Comparison of ENCODE assay signal across 15 mouse cellular contexts in the genomic region with DNA sequence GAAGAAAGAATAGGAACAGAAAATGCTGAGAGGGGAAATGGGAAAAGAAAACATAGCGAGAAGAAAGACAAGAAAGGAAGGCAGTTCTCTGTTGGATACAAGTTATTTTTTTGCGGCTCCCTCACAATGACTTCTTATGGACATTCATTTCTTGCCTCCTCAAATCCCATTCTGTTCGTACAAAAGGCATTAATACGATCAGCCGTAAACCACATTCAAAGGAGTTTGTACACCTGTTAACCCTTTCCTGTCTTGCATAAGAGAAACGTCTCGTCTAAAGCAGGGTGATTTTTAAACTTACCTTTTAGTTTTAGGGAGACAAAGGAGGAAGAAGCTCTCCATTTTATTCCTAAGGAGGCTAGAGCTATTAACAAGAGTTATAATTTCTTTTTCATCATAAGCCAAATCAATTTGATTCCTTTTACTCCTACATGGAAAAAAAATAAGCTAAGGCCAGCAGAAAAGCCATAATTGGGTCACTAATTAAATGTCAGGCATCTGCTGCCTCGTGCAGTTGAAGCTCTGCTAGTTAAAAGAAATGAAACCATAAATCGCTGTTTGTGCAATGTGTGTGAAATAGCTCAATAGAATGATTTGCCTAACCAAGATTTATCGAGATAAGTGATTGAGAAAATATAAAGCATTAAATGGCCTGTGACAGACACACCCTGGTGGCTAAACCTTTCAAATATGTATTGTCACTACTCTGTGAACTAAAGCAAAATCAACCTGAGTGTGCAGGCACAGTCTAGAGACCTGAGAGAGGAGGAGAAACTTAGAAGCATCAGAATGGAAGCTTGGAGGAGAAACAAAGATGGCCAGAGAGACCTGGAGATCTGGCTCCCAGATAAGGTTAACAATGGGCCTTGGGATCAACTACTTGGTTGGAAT.
DNase-seq lines count a peak whose midpoint lies in the region; ATAC-seq lines count a peak whose summit lies in the region.
"Had no signal": no experiment of that assay in that cellular context is flagged by ENCODE, and none has a peak within 500 bp of the region (broad histone marks: within the 10 kb centered on the region; RNA-seq: fewer than 3 reads in every experiment).

No protein-coding gene starts in this region.

- H3K9me3 ChIP-seq in neural tube, embryonic 12.5 days: no peaks in the 10 kb centered on the region
- H3K9me3 ChIP-seq in midbrain, embryonic 15.5 days: no peaks in the 10 kb centered on the region
- H3K9me3 ChIP-seq: heart, embryonic 10.5 days; intestine, embryonic 15.5 days; limb, embryonic 12.5 days had no signal

- H3K4me1 ChIP-seq in neural tube, embryonic 12.5 days: peaks cover 5% of the 10 kb centered on the region; the same call in 1 of the 2 replicates
- H3K4me1 ChIP-seq in midbrain, embryonic 15.5 days: peaks cover 9% of the 10 kb centered on the region; the same call in 1 of the 2 replicates
- H3K4me1 ChIP-seq: heart, embryonic 10.5 days; intestine, embryonic 15.5 days had no signal

- H3K36me3 ChIP-seq in neural tube, embryonic 12.5 days: no peaks in the 10 kb centered on the region
- H3K36me3 ChIP-seq in midbrain, embryonic 15.5 days (replicated peaks): no peaks in the 10 kb centered on the region
- H3K36me3 ChIP-seq: heart, embryonic 10.5 days; intestine, embryonic 15.5 days; limb, embryonic 12.5 days had no signal

- H3K27ac ChIP-seq in neural tube, embryonic 12.5 days: no peak overlapping the region
- H3K27ac ChIP-seq in midbrain, embryonic 15.5 days: no peak overlapping the region
- H3K27ac ChIP-seq: heart, embryonic 10.5 days; intestine, embryonic 15.5 days; limb, embryonic 12.5 days had no signal

- no peak overlapping the region for H3K4me3 ChIP-seq in neural tube, embryonic 12.5 days
- H3K4me3 ChIP-seq in midbrain, embryonic 15.5 days: no peak overlapping the region
- H3K4me3 ChIP-seq: heart, embryonic 10.5 days; intestine, embryonic 15.5 days; limb, embryonic 12.5 days had no signal

- WGBS in neural tube, embryonic 12.5 days: 22% methylated on average over 10 of the region's 10 CpGs
- WGBS in midbrain, embryonic 15.5 days: 17% methylated on average over 10 of the region's 10 CpGs

- no peaks in the 10 kb centered on the region for H3K27me3 ChIP-seq in neural tube, embryonic 12.5 days (replicated peaks)
- H3K27me3 ChIP-seq in midbrain, embryonic 15.5 days (replicated peaks): no peaks in the 10 kb centered on the region
- H3K27me3 ChIP-seq: CH12.LX; intestine, embryonic 15.5 days; limb, embryonic 12.5 days had no signal

- 0 out of 2 replicates have a peak overlapping the region, but pooled peaks have one; percentile 6 for H3K4me2 ChIP-seq in neural tube, embryonic 12.5 days (replicated peaks)
- H3K4me2 ChIP-seq in midbrain, embryonic 15.5 days: peak overlapping the region; percentile 20; the same call in 1 of the 2 replicates
- H3K4me2 ChIP-seq: intestine, embryonic 15.5 days; limb, embryonic 12.5 days had no signal

- DNase-seq in cerebellum, adult 9-11 months: no peak
- no peak for DNase-seq in neural tube, embryonic 10.5 days (ENCODE audit: extremely low spot score, low spot score)
- DNase-seq in left cerebral cortex, adult 9 months (ENCODE audit: low spot score in 2 of 2): no peak
- no peak for DNase-seq in right cerebral cortex, adult 2 months (ENCODE audit: low spot score in 2 of 2)
- DNase-seq in heart, postnatal 14 days: no peak
- DNase-seq: heart, postnatal 4 days; kidney, postnatal 4 days; lung, postnatal 36 days had no signal

- ATAC-seq in cerebellum, adult (ENCODE audit: insufficient number of reproducible peaks, low FRiP score, low TSS enrichment): 0 out of 2 replicates have a peak, but pooled peaks have one; percentile 39
- ATAC-seq in neural tube, embryonic 12.5 days (ENCODE audit: low FRiP score, low read depth): peak; percentile 65
- no peak for ATAC-seq in midbrain, embryonic 15.5 days (replicated peaks)
- ATAC-seq: intestine, embryonic 15.5 days had no signal

- intact Hi-C loops in heart, postnatal 14 days (cut with DNase I): no loop called here

- no peak overlapping the region for H3K9ac ChIP-seq in neural tube, embryonic 12.5 days
- H3K9ac ChIP-seq in midbrain, embryonic 15.5 days: no peak overlapping the region
- H3K9ac ChIP-seq: intestine, embryonic 15.5 days; limb, embryonic 12.5 days had no signal
